Comparison of ENCODE assay signal across 8 mouse cellular contexts in the genomic region with DNA sequence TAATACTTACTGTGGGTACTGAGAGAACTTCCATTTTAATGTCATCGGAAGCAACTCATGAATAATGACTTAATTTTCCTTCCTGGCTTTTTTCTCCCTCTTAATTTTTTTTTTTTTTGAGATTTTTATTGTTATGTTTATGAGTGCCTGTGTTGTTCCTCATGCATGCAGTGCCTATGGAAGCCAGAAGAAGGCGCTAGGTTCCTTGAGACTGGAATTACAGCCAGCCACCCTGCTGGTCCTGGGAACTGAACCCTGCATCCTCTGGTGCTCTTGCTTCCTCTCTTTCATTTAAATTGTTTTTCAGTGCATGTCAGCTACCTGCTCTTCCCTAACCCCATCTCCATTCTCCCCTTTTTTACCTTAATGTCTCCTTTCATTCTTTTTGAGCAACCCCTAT. TPM values are rescaled to one million over a fixed set of nuclear protein-coding genes. Genes with fewer than 3 reads are reported as not detected.
DNase-seq lines count a peak whose midpoint lies in the region; ATAC-seq and TF ChIP-seq lines count a peak whose summit lies in the region.

No protein-coding gene starts in this region.

- peak; percentile 70 for TF ChIP-seq CTCF in cerebellum, adult 2 months (IDR thresholded peaks at IDR 0.05; ENCODE audit: borderline replicate concordance, insufficient read depth, low read depth, low read length)
- TF ChIP-seq CTCF in E14TG2a.4 (conservative IDR thresholded peaks at IDR 0.05; ENCODE audit: low read length), result peak; percentile 93

- H3K27ac ChIP-seq in cerebellum, adult 2 months (ENCODE audit: insufficient read depth, low read length), result no peak overlapping the region
- no peak overlapping the region for H3K27ac ChIP-seq in embryonic facial prominence, embryonic 13.5 days
- no peak overlapping the region for H3K27ac ChIP-seq in intestine, embryonic 16.5 days (ENCODE audit: low read length)

- peak; percentile 66 for DNase-seq in cerebellum, adult 2 months
- DNase-seq in lung, postnatal 14 days, result peak; percentile 34
- no peak for DNase-seq in T-cell, adult 2 months (ENCODE audit: low spot score)
- DNase-seq in left cerebral cortex, adult 18-20 months (ENCODE audit: low spot score in 2 of 2), result no peak

- no peak for TF ChIP-seq POLR2A in cerebellum, adult 2 months (IDR thresholded peaks at IDR 0.05; ENCODE audit: borderline replicate concordance, insufficient read depth, low read length)

- no peak for ATAC-seq in cerebellum, adult (ENCODE audit: insufficient number of reproducible peaks, low FRiP score, low TSS enrichment)
- no peak for ATAC-seq in embryonic facial prominence, embryonic 13.5 days (ENCODE audit: insufficient number of reproducible peaks, insufficient read depth, low FRiP score, low TSS enrichment, low read depth)
- no peak for ATAC-seq in intestine, embryonic 16.5 days

- no peak overlapping the region for H3K9ac ChIP-seq in embryonic facial prominence, embryonic 13.5 days
- no peak overlapping the region for H3K9ac ChIP-seq in intestine, embryonic 16.5 days (ENCODE audit: low read depth, low read length)

- 27% methylated on average over 2 of the region's 2 CpGs for WGBS in cerebellum, adult 2 months
- WGBS in embryonic facial prominence, embryonic 13.5 days, result 52% methylated on average over 2 of the region's 2 CpGs
- 49% methylated on average over 2 of the region's 2 CpGs for WGBS in intestine, embryonic 16.5 days

- peak overlapping the region; percentile 38 for H3K4me3 ChIP-seq in cerebellum, adult 2 months (replicated peaks; ENCODE audit: insufficient read depth, low read depth, low read length)
- peak overlapping the region; percentile 98 for H3K4me3 ChIP-seq in E14TG2a.4 (replicated peaks; ENCODE audit: low read length)
- peak overlapping the region; percentile 75 for H3K4me3 ChIP-seq in embryonic facial prominence, embryonic 13.5 days
- peak overlapping the region; percentile 96; the same call in 1 of the 2 replicates for H3K4me3 ChIP-seq in intestine, embryonic 16.5 days (ENCODE audit: low read length)

- H3K4me1 ChIP-seq in cerebellum, adult 2 months (ENCODE audit: control insufficient read depth, insufficient read depth, low read length), result peaks cover 31% of the 10 kb centered on the region
- peaks cover 56% of the 10 kb centered on the region for H3K4me1 ChIP-seq in E14TG2a.4 (replicated peaks; ENCODE audit: low read depth, low read length)
- H3K4me1 ChIP-seq in embryonic facial prominence, embryonic 13.5 days, result peaks cover 33% of the 10 kb centered on the region
- peaks cover 27% of the 10 kb centered on the region for H3K4me1 ChIP-seq in intestine, embryonic 16.5 days (ENCODE audit: control insufficient read depth, insufficient read depth, low read length)

- peaks cover 49% of the 10 kb centered on the region for H3K36me3 ChIP-seq in E14TG2a.4 (ENCODE audit: insufficient read depth, low read length)
- H3K36me3 ChIP-seq in embryonic facial prominence, embryonic 13.5 days, result peaks cover 28% of the 10 kb centered on the region
- no peaks in the 10 kb centered on the region for H3K36me3 ChIP-seq in intestine, embryonic 16.5 days (ENCODE audit: control insufficient read depth, insufficient read depth, low read length)

- H3K27me3 ChIP-seq in cerebellum, adult 2 months (ENCODE audit: control insufficient read depth, insufficient read depth, low read length), result no peaks in the 10 kb centered on the region
- H3K27me3 ChIP-seq in E14TG2a.4 (ENCODE audit: insufficient read depth, low read length), result no peaks in the 10 kb centered on the region
- no peaks in the 10 kb centered on the region for H3K27me3 ChIP-seq in embryonic facial prominence, embryonic 13.5 days
- no peaks in the 10 kb centered on the region for H3K27me3 ChIP-seq in intestine, embryonic 16.5 days (replicated peaks; ENCODE audit: control insufficient read depth, insufficient read depth, low read length)

- peak overlapping the region; percentile 96 for H3K4me2 ChIP-seq in embryonic facial prominence, embryonic 13.5 days
- peak overlapping the region; percentile 95 for H3K4me2 ChIP-seq in intestine, embryonic 16.5 days (ENCODE audit: low read depth, low read length)

- H3K9me3 ChIP-seq in E14TG2a.4 (ENCODE audit: low read length), result no peaks in the 10 kb centered on the region
- no peaks in the 10 kb centered on the region for H3K9me3 ChIP-seq in embryonic facial prominence, embryonic 13.5 days
- H3K9me3 ChIP-seq in intestine, embryonic 16.5 days (ENCODE audit: control insufficient read depth, low read length), result no peaks in the 10 kb centered on the region

RNA-seq across cellular contexts. Expression of gene Cnnm3, which starts 2.1 kb away (rescaled TPM):
- 46.2 and 48.7 TPM in 2 replicates for polyA plus RNA-seq in cerebellum, adult 2 months (2012; rRNA removed)
- 3.4 and 3.8 TPM in 2 replicates for polyA plus RNA-seq in embryonic facial prominence, embryonic 13.5 days (2015; fragmentation: Nextera tagmentation; extraction: Ambion mirVana)
- 2.1 and 2.3 TPM in 2 replicates for polyA plus RNA-seq in intestine, embryonic 16.5 days (2015; fragmentation: Nextera tagmentation; extraction: Ambion mirVana)
- 10 to 100 TPM; 31.7 to 34.6 TPM for total RNA-seq in left cerebral cortex, adult 18-20 months (2021)

RNA-seq across cellular contexts. Expression of gene Ankrd23, which starts 23.0 kb away (rescaled TPM):
- polyA plus RNA-seq in cerebellum, adult 2 months (2012; rRNA removed), result 14.4 and 15.2 TPM in 2 replicates
- 23.7 and 24.1 TPM in 2 replicates for polyA plus RNA-seq in embryonic facial prominence, embryonic 13.5 days (2015; fragmentation: Nextera tagmentation; extraction: Ambion mirVana)
- 12.7 and 14.6 TPM in 2 replicates for polyA plus RNA-seq in intestine, embryonic 16.5 days (2015; fragmentation: Nextera tagmentation; extraction: Ambion mirVana)
- 1 to 10 TPM; 5.4 to 5.9 TPM for total RNA-seq in left cerebral cortex, adult 18-20 months (2021)

RNA-seq across cellular contexts. Expression of gene Gm42417, which starts 25.5 kb away (rescaled TPM):
- polyA plus RNA-seq in cerebellum, adult 2 months (2012; rRNA removed), result 0.05 and 0.40 TPM in 2 replicates
- polyA plus RNA-seq in embryonic facial prominence, embryonic 13.5 days (2015; fragmentation: Nextera tagmentation; extraction: Ambion mirVana), result not detected in 2 replicates
- 0.37 TPM in 1 of 2 replicates, not detected in the other for polyA plus RNA-seq in intestine, embryonic 16.5 days (2015; fragmentation: Nextera tagmentation; extraction: Ambion mirVana)
- under 1 TPM in 1 of 2 experiments, not detected in 1; 0.77 TPM for total RNA-seq in left cerebral cortex, adult 18-20 months (2021)

RNA-seq across cellular contexts. Expression of gene Ankrd39, which starts 33.5 kb away (rescaled TPM):
- polyA plus RNA-seq in cerebellum, adult 2 months (2012; rRNA removed), result 30.8 and 37.5 TPM in 2 replicates
- polyA plus RNA-seq in embryonic facial prominence, embryonic 13.5 days (2015; fragmentation: Nextera tagmentation; extraction: Ambion mirVana), result 27.3 and 28.6 TPM in 2 replicates
- polyA plus RNA-seq in intestine, embryonic 16.5 days (2015; fragmentation: Nextera tagmentation; extraction: Ambion mirVana), result 23.6 and 26.8 TPM in 2 replicates
- 10 to 100 TPM; 11.5 to 11.9 TPM for total RNA-seq in left cerebral cortex, adult 18-20 months (2021)

RNA-seq across cellular contexts. Expression of gene Cnnm4, which starts 42.3 kb away (rescaled TPM):
- polyA plus RNA-seq in cerebellum, adult 2 months (2012; rRNA removed), result 12.2 and 14.6 TPM in 2 replicates
- 15.6 and 16.2 TPM in 2 replicates for polyA plus RNA-seq in embryonic facial prominence, embryonic 13.5 days (2015; fragmentation: Nextera tagmentation; extraction: Ambion mirVana)
- polyA plus RNA-seq in intestine, embryonic 16.5 days (2015; fragmentation: Nextera tagmentation; extraction: Ambion mirVana), result 39.2 and 40.2 TPM in 2 replicates
- 10 to 100 TPM; 12.4 TPM for total RNA-seq in left cerebral cortex, adult 18-20 months (2021)

Comparison
In these comparisons a context has a peak if more than half of its experiments do, and no peak if none do; other contexts are left out.
1. DNase-seq: peak in cerebellum, adult 2 months (2 of 2) and lung, postnatal 14 days (single experiment); none in T-cell, adult 2 months (single experiment) and left cerebral cortex, adult 18-20 months (0 of 2).
2. H3K4me3 ChIP-seq: peak in every context shown above with its lines; median percentile 98 in E14TG2a.4; 96 in intestine, embryonic 16.5 days; 75 in embryonic facial prominence, embryonic 13.5 days; 38 in cerebellum, adult 2 months.